Mouse (Mus musculus): ENCODE results near the gene Rarg.

- TF ChIP-seq CTCF (IDR thresholded peaks at IDR 0.05; ENCODE audit: borderline replicate concordance, insufficient read depth, low read length) (no peak), POLR2A (IDR thresholded peaks at IDR 0.05; ENCODE audit: low read depth, low read length) (no peak)
These were observed 61.9 kb downstream of the Rarg start for GRCm38 (mm10) chr15:102195373-102195772.

All from embryonic fibroblast, embryonic 13.5 days (primary cell).